Mouse (Mus musculus) kidney, postnatal 0 days (tissue): ENCODE data around the gene Olfr193. TPM values are rescaled to one million over a fixed set of nuclear protein-coding genes. Genes with fewer than 3 reads are reported as not detected.
"Not testable (repeated sequence)": the region's sequence is repeated elsewhere in the genome, so short reads cannot be mapped to it uniquely, and the experiment has no call there.

Experiments
- ATAC-seq: fragments of 200-750 bp; cut with Nextera tagmentation; replicated peaks from 2 replicates; pipeline ENCODE4 v1.8.0; 2017; ENCODE audit warnings: low read depth, moderate number of reproducible peaks, moderate TSS enrichment, moderate library complexity; ENCODE audit not compliant: low FRiP score
- DNase-seq: peaks from one replicate; pipeline ENCODE4 v3.0.0-alpha.2; 2016; ENCODE audit warnings: low spot score
- H3K27ac ChIP-seq: fragments of 300-500 bp; sonication (generic); 2 replicates; pipeline ENCODE4 v1.5.1; 2014; ENCODE audit warnings: mild to moderate bottlenecking
- H3K27me3 ChIP-seq: fragments of 300-500 bp; sonication (generic); 2 replicates; pipeline ENCODE4 v1.6.1; 2014; ENCODE audit warnings: low read length, mixed read lengths; ENCODE audit not compliant: insufficient read depth
- H3K36me3 ChIP-seq: fragments of 300-500 bp; sonication (generic); 2 replicates; pipeline ENCODE4 v1.6.1; 2014; ENCODE audit warnings: low read length, mixed read lengths; ENCODE audit not compliant: insufficient read depth
- H3K4me1 ChIP-seq: fragments of 300-500 bp; sonication (generic); replicated peaks from 2 replicates; pipeline ENCODE4 v1.6.1; 2014; ENCODE audit warnings: antibody characterized with exemption, low read length, mixed read lengths; ENCODE audit not compliant: insufficient read depth
- H3K4me2 ChIP-seq: fragments of 300-500 bp; sonication (generic); 2 replicates; pipeline ENCODE4 v1.6.1; 2014; ENCODE audit warnings: mild to moderate bottlenecking, low read length, moderate library complexity, mixed read lengths
- H3K4me3 ChIP-seq: fragments of 300-500 bp; sonication (generic); replicated peaks from 2 replicates; pipeline ENCODE4 v1.5.1; 2014; ENCODE audit warnings: low read depth, low read length
- H3K9ac ChIP-seq: fragments of 300-500 bp; sonication (generic); 2 replicates; pipeline ENCODE4 v1.6.1; 2014; ENCODE audit warnings: low read depth, low read length
- H3K9me3 ChIP-seq: fragments of 300-500 bp; sonication (generic); replicated peaks from 2 replicates; pipeline ENCODE4 v1.6.1; 2016; ENCODE audit warnings: low read length, inconsistent platforms, mixed read lengths
- CTCF ChIP-seq: IDR thresholded peaks from 2 replicates; pipeline ENCODE4 v1.5.1; 2016; ENCODE audit warnings: antibody characterized with exemption, low read depth, mild to moderate bottlenecking, moderate library complexity
- WGBS: fragments of 180-500 bp; shearing (Covaris S2); extraction: QIAGEN DNeasy Blood & Tissue Kit; methylation state at CpG from one replicate; pipeline ENCODE4 v1.1.7; 2014; 5-methylcytosine and 5-hydroxymethylcytosine counted together
- polyA plus RNA-seq: library from polyadenylated mRNA; unstranded; fragments of >200 nt; fragmentation: Nextera tagmentation; extraction: Ambion mirVana; gene quantifications from 2 replicates; pipeline ENCODE4 v1.2.1, GENCODE M21; 2015

The Olfr193 gene
- not detected in 2 replicates for polyA plus RNA-seq

GRCm38 (mm10) chr16:59111781-59112180 lies at the start of gene Olfr193:
Gene Olfr193, minus strand, starts transcription at chr16:59111881.
- Histone ChIP-seq H3K4me1 (no peaks in the 10 kb centered on the region), H3K4me3 (no peak within 1 kb of the TSS), H3K27ac (no peak within 1 kb of the TSS), H3K36me3 (no peaks in the 10 kb centered on the region), H3K4me2 (no peak within 1 kb of the TSS), H3K27me3 (no peaks in the 10 kb centered on the region), H3K9ac (no peak within 1 kb of the TSS), H3K9me3 (no peaks in the 10 kb centered on the region)
- DNase-seq, result no peak
- 78% methylated on average over 1 of the region's 1 CpGs for WGBS
- no peak for TF ChIP-seq CTCF
- ATAC-seq, result no peak

GRCm38 (mm10) chr16:59151996-59152395 lies 40.3 kb upstream of the Olfr193 start:
- Histone ChIP-seq H3K4me2 (no peak overlapping the region), H3K27me3 (no peaks in the 10 kb centered on the region), H3K9ac (no peak overlapping the region), H3K4me1 (no peaks in the 10 kb centered on the region), H3K4me3 (no peak overlapping the region), H3K9me3 (no peaks in the 10 kb centered on the region), H3K27ac (no peak overlapping the region), H3K36me3 (no peaks in the 10 kb centered on the region)
- ATAC-seq, result no peak
- no peak for TF ChIP-seq CTCF
- no peak for DNase-seq
- 85% methylated on average over 2 of the region's 2 CpGs for WGBS

- no peak for TF ChIP-seq CTCF
- ATAC-seq (no peak), DNase-seq (no peak)
- Histone ChIP-seq H3K27me3 (no peaks in the 10 kb centered on the region), H3K9ac (no peak within 1 kb of the TSS), H3K27ac (no peak within 1 kb of the TSS), H3K4me3 (no peak within 1 kb of the TSS), H3K4me1 (no peaks in the 10 kb centered on the region), H3K36me3 (no peaks in the 10 kb centered on the region), H3K9me3 (no peaks in the 10 kb centered on the region), H3K4me2 (no peak within 1 kb of the TSS)
- WGBS, result 95% methylated on average over 1 of the region's 1 CpGs
Observed at GRCm38 (mm10) chr16:59146746-59147145, 35.1 kb upstream of the Olfr193 start, which contains the start of gene Olfr195. Gene Olfr195, plus strand, starts transcription at chr16:59147046.

- Histone ChIP-seq H3K4me2 (no peak overlapping the region), H3K4me3 (no peak overlapping the region), H3K27me3 (no peaks in the 10 kb centered on the region), H3K27ac (no peak overlapping the region), H3K9ac (no peak overlapping the region), H3K36me3 (no peaks in the 10 kb centered on the region), H3K4me1 (no peaks in the 10 kb centered on the region), H3K9me3 (no peaks in the 10 kb centered on the region)
- ATAC-seq (no peak), DNase-seq (no peak)
- TF ChIP-seq CTCF, result no peak
Observed at GRCm38 (mm10) chr16:59141105-59141504, 29.4 kb upstream of the Olfr193 start.

- TF ChIP-seq CTCF, result no peak
- Histone ChIP-seq H3K9me3 (no peaks in the 10 kb centered on the region), H3K36me3 (no peaks in the 10 kb centered on the region), H3K4me3 (no peak overlapping the region), H3K27ac (no peak overlapping the region), H3K4me1 (no peaks in the 10 kb centered on the region), H3K4me2 (no peak overlapping the region), H3K9ac (no peak overlapping the region), H3K27me3 (no peaks in the 10 kb centered on the region)
- DNase-seq (no peak), ATAC-seq (no peak)
- 62% methylated on average over 1 of the region's 1 CpGs for WGBS
Observed at GRCm38 (mm10) chr16:59130740-59131139, 19.1 kb upstream of the Olfr193 start.

GRCm38 (mm10) chr16:59120969-59121368 lies 9.3 kb upstream of the Olfr193 start, which contains the start of gene Olfr194:
Gene Olfr194, minus strand, starts transcription at chr16:59121069.
- Histone ChIP-seq H3K27ac (no peak within 1 kb of the TSS), H3K36me3 (no peaks in the 10 kb centered on the region), H3K4me2 (no peak within 1 kb of the TSS), H3K9ac (no peak within 1 kb of the TSS), H3K9me3 (no peaks in the 10 kb centered on the region), H3K27me3 (no peaks in the 10 kb centered on the region), H3K4me3 (no peak within 1 kb of the TSS), H3K4me1 (no peaks in the 10 kb centered on the region)
- ATAC-seq, result no peak
- TF ChIP-seq CTCF, result no peak
- DNase-seq, result no peak

GRCm38 (mm10) chr16:59108522-59108921 lies 3.2 kb downstream of the Olfr193 start:
- H3K9me3 ChIP-seq, H3K4me1 ChIP-seq, H3K4me3 ChIP-seq, H3K27ac ChIP-seq, H3K9ac ChIP-seq, DNase-seq, H3K36me3 ChIP-seq, H3K4me2 ChIP-seq, ATAC-seq, H3K27me3 ChIP-seq: not testable (repeated sequence)
- WGBS, result 51% methylated on average over 5 of the region's 5 CpGs
